Mouse (Mus musculus): Measurements from ENCODE around the gene Iqsec3.

The Iqsec3 gene

GRCm38 (mm10) chr6:121363956-121364355 is 109.5 kb downstream of the Iqsec3 start:
- DNase-seq, result peak; percentile 63

GRCm38 (mm10) chr6:121363061-121363460 is 110.4 kb downstream of the Iqsec3 start:
- no peak for DNase-seq

DNA sequence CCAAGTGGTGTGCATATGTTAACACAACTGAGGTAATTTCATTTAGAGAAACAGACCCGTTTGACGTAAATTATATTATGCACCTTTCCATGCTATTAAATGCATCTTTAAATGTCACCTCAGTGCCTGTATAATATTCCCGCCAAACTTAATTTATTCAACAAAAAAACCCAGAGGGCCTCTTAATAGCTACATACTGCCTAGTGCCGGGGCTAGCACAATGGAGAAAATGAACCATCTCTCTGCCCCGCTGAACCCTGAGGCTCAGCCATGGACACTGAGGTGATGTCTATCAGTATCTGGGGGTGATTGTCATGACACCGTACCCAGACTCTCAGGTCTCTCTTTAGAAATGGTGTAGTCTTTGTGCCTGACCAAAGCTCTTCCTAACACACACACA is 116.2 kb downstream of the Iqsec3 start:
- no peak for DNase-seq

- no peak for DNase-seq
Observed at GRCm38 (mm10) chr6:121356041-121356440, 117.4 kb downstream of the Iqsec3 start.

DNA sequence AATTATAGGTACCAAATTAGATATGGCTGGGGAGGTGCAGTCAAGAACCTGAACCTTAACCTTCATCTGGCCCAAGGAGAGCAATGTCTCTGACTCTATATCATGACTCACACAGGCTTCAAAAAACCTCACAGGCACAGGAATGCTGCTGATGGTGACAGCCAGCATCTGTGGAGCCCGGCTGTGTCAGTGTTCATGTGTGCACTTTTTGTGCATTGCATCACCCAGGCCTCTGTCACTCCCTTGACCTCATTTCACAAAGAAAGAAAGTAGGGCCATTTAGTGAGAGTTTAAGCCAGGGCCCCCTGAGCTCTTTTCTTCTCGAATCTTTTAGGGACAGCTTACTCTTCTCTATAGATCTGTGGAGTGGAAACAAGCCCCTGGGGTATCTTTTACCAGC is 121.2 kb downstream of the Iqsec3 start:
- no peak for DNase-seq

- DNase-seq, result no peak
Observed at GRCm38 (mm10) chr6:121346428-121346827, 127.0 kb downstream of the Iqsec3 start.

- DNase-seq, result no peak
Observed at GRCm38 (mm10) chr6:121344329-121344728, 129.1 kb downstream of the Iqsec3 start.

DNA sequence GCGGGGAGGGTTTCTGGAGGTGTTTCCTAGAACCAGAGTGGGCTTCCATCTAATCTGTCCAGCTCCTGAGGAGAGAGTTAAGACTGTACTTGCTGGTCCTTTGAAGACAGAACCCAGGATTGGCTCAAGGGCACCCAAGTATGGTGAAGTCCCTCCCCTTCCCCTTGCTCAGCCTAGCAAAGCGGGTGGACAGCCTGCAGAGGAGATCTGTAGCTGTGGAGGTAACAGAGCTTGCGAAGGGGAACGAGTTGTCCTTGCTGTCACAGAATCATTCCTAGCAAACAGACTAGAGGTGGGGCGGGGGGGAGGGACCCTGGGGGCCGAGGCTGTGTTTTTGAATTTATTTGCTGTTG is 129.7 kb downstream of the Iqsec3 start:
- DNase-seq, result no peak

GRCm38 (mm10) chr6:121343026-121343770 is 130.3 kb downstream of the Iqsec3 start, which contains the start of gene Slc6a12:
TSS of gene Slc6a12 (plus strand) at chr6:121343076.
- no peak for DNase-seq

DNA sequence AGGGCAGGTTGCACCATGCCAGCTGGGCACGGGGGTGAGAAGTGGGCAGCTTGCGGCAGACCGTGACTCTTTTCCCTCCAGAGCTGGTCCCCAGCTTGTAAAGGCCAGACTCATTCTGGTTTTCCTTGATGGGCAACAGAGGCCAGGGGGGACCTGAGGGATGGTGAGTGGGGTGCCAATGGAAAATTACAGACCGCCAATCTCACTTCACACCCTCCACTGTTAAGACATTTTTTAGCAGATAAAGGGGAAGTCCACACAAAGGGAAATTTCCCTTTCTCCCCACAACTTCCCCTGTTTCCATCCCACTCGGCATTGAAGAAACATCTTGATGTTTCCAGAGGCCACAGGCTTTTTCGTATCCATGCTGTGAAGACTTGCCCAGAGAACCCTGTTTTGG is 131.8 kb downstream of the Iqsec3 start:
- no peak for DNase-seq

DNA sequence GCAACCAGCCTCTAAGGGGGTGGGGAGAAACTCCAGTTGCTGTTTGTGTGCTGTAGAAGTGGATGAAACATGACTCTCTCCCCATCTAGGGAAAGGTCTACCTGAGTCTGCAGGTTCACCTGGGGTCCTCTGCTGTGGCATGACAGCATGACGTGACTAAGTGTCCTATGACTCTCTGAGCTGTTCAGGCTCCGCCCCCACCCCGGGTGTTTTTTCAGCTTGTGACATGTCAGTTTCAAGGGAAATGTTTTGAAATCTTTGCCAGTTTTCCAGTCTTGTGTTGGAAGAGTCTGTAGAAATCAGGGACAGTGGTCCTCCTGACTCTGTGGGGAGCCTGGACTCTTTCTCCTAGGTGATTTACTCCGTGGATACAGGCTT is 135.0 kb downstream of the Iqsec3 start:
- no peak for DNase-seq

- peak; percentile 89 for DNase-seq
Observed at GRCm38 (mm10) chr6:121337770-121338518, 135.5 kb downstream of the Iqsec3 start.

DNA sequence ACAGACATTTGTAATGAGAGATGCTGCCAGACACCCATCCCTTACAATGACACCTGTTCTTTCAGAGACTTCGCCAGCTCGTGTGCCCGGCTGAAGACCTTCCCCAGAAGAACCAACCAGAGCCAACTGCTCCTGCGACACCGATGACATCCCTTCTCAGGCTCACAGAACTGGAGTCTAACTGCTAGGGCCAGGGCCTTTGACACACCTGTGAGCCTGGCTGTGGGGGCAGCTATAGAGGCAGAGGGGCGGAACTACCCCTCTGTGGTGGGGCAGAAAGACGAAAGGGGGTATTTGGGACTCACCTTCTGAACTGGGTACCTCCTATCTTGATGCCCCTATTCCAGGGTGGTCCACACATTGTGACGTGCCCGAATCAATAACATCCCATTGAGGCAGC is 136.2 kb downstream of the Iqsec3 start:
- no peak for DNase-seq

GRCm38 (mm10) chr6:121336558-121336957 is 136.9 kb downstream of the Iqsec3 start:
- DNase-seq, result peak; percentile 28

- no peak for DNase-seq
Observed at GRCm38 (mm10) chr6:121335841-121336240, 137.6 kb downstream of the Iqsec3 start.

- DNase-seq, result peak; percentile 70
Observed at GRCm38 (mm10) chr6:121329848-121330508, 143.5 kb downstream of the Iqsec3 start.

GRCm38 (mm10) chr6:121328417-121328884 is 145.0 kb downstream of the Iqsec3 start:
- DNase-seq, result no peak

DNA sequence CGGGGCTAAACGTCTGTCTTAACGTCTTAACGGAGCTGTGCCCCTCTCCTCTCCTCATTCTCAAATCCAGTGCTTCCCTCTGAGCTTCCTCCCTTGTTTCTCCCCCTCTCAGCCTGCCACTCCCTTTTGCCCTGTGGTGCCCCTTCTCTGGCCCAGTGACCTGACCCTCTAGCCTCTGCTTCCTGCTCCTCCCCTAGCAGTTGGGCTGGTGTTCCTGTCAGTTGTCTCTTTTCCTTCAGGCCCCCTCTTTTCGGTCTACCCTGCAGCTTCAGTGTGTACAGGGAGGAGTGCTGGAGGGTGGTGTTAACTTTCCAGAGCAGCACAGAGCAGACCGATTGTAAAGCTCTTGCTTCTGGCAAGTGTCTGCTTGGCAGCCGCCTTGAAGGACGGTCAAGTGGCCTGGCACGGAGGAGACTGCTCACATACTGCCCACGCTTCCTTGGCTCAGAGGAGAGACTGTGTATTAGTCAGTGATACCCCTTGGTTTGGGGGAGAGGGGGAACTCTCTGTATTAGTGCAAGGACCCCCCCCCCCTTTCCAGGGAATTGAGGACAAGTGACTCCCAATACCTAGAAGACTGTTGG is 146.9 kb downstream of the Iqsec3 start:
- no peak for DNase-seq

- no peak for DNase-seq
Observed at GRCm38 (mm10) chr6:121325740-121326139, 147.7 kb downstream of the Iqsec3 start.

GRCm38 (mm10) chr6:121325298-121325697 is 148.2 kb downstream of the Iqsec3 start:
- no peak for DNase-seq
